Mouse (Mus musculus): Measurements from ENCODE around the gene Sipa1. TPM values are rescaled to one million over a fixed set of nuclear protein-coding genes. Genes with fewer than 3 reads are reported as not detected.
A peak's percentile ranks its signal among the peaks of the same experiment; 100 is the strongest.
"Not testable (repeated sequence)": the region's sequence is repeated elsewhere in the genome, so short reads cannot be mapped to it uniquely, and the experiment has no call there.

The Sipa1 gene
- polyA plus RNA-seq, 1 experiment from 2014 or later: 19.1 TPM

- no peaks in the 10 kb centered on the region for H3K9me3 ChIP-seq (replicated peaks)
- H3K36me3 ChIP-seq: peaks cover 36% of the 10 kb centered on the region
- H3K4me1 ChIP-seq: peaks cover 64% of the 10 kb centered on the region
- peak overlapping the region; percentile 48; the same call in 1 of the 2 replicates for H3K27ac ChIP-seq (replicated peaks)
- H3K4me2 ChIP-seq: peak overlapping the region; percentile 95
- H3K9ac ChIP-seq (replicated peaks): no peak overlapping the region; the same call in 1 of the 2 replicates
- WGBS: 84% methylated on average over 10 of the region's 10 CpGs
- no peak overlapping the region for H3K4me3 ChIP-seq (replicated peaks)
- ATAC-seq (ENCODE audit: low FRiP score): no peak
- no peaks in the 10 kb centered on the region for H3K27me3 ChIP-seq (replicated peaks)
These were observed 29.4 kb upstream of the Sipa1 start for GRCm38 (mm10) chr19:5692913-5693396.

GRCm38 (mm10) chr19:5692086-5692912 is 28.8 kb upstream of the Sipa1 start:
- Histone ChIP-seq H3K4me2 (peak overlapping the region; percentile 95), H3K9me3 (replicated peaks) (no peaks in the 10 kb centered on the region), H3K36me3 (peaks cover 29% of the 10 kb centered on the region), H3K4me3 (replicated peaks) (peak overlapping the region; percentile 86; the same call in 1 of the 2 replicates), H3K9ac (replicated peaks) (peak overlapping the region; percentile 77; the same call in 1 of the 2 replicates), H3K27me3 (replicated peaks) (no peaks in the 10 kb centered on the region), H3K27ac (replicated peaks) (peak overlapping the region; percentile 48), H3K4me1 (peaks cover 71% of the 10 kb centered on the region)
- 66% methylated on average over 10 of the region's 10 CpGs for WGBS
- ATAC-seq (ENCODE audit: low FRiP score): no peak

GRCm38 (mm10) chr19:5691601-5692000 is 28.1 kb upstream of the Sipa1 start:
- peak overlapping the region; percentile 86 for H3K4me3 ChIP-seq (replicated peaks)
- H3K9ac ChIP-seq (replicated peaks): peak overlapping the region; percentile 77; the same call in 1 of the 2 replicates
- H3K4me2 ChIP-seq: peak overlapping the region; percentile 95
- peaks cover 22% of the 10 kb centered on the region for H3K36me3 ChIP-seq
- peak overlapping the region; percentile 48 for H3K27ac ChIP-seq (replicated peaks)
- H3K4me1 ChIP-seq: peaks cover 75% of the 10 kb centered on the region
- ATAC-seq (ENCODE audit: low FRiP score): no peak
- H3K9me3 ChIP-seq (replicated peaks): no peaks in the 10 kb centered on the region
- WGBS: 89% methylated on average over 5 of the region's 5 CpGs
- H3K27me3 ChIP-seq (replicated peaks): no peaks in the 10 kb centered on the region

- Histone ChIP-seq H3K9me3 (replicated peaks) (no peaks in the 10 kb centered on the region), H3K4me2 (peak overlapping the region; percentile 95), H3K36me3 (peaks cover 31% of the 10 kb centered on the region), H3K4me1 (peaks cover 64% of the 10 kb centered on the region), H3K4me3 (replicated peaks) (peak overlapping the region; percentile 86), H3K27ac (replicated peaks) (peak overlapping the region; percentile 91), H3K27me3 (replicated peaks) (no peaks in the 10 kb centered on the region), H3K9ac (replicated peaks) (peak overlapping the region; percentile 77)
- 80% methylated on average over 15 of the region's 15 CpGs for WGBS
- ATAC-seq (ENCODE audit: low FRiP score): no peak
These were observed 26.8 kb upstream of the Sipa1 start for GRCm38 (mm10) chr19:5690343-5690735.

- peak overlapping the region; percentile 95 for H3K4me2 ChIP-seq
- no peaks in the 10 kb centered on the region for H3K9me3 ChIP-seq (replicated peaks)
- peaks cover 37% of the 10 kb centered on the region for H3K36me3 ChIP-seq
- peaks cover 60% of the 10 kb centered on the region for H3K4me1 ChIP-seq
- ATAC-seq (ENCODE audit: low FRiP score): peak; percentile 18; the same call in 1 of the 2 replicates
- peak overlapping the region; percentile 77 for H3K9ac ChIP-seq (replicated peaks)
- WGBS: 11% methylated on average over 42 of the region's 42 CpGs
- peak overlapping the region; percentile 91 for H3K27ac ChIP-seq (replicated peaks)
- no peaks in the 10 kb centered on the region for H3K27me3 ChIP-seq (replicated peaks)
- H3K4me3 ChIP-seq (replicated peaks): peak overlapping the region; percentile 86
These were observed 26.2 kb upstream of the Sipa1 start for GRCm38 (mm10) chr19:5689565-5690342.

GRCm38 (mm10) chr19:5689088-5689428 is 25.6 kb upstream of the Sipa1 start:
- Histone ChIP-seq H3K9me3 (replicated peaks) (no peaks in the 10 kb centered on the region), H3K4me3 (replicated peaks) (peak overlapping the region; percentile 86), H3K9ac (replicated peaks) (peak overlapping the region; percentile 77), H3K4me2 (peak overlapping the region; percentile 95), H3K27me3 (replicated peaks) (no peaks in the 10 kb centered on the region), H3K36me3 (peaks cover 39% of the 10 kb centered on the region), H3K4me1 (peaks cover 60% of the 10 kb centered on the region), H3K27ac (replicated peaks) (peak overlapping the region; percentile 91)
- 1% methylated on average over 7 of the region's 7 CpGs for WGBS
- no peak for ATAC-seq (ENCODE audit: low FRiP score)

GRCm38 (mm10) chr19:5688200-5689087 is 24.9 kb upstream of the Sipa1 start, which contains the start of the genes Map3k11 and Pcnx3:
Gene Map3k11 (plus strand): TSS chr19:5688742.
Gene Pcnx3 (minus strand): TSS chr19:5688908.
- Histone ChIP-seq H3K4me1 (peaks cover 55% of the 10 kb centered on the region), H3K9ac (replicated peaks) (peak within 1 kb of the TSS; percentile 84), H3K9me3 (replicated peaks) (no peaks in the 10 kb centered on the region), H3K27ac (replicated peaks) (peak within 1 kb of the TSS; percentile 91), H3K27me3 (replicated peaks) (no peaks in the 10 kb centered on the region), H3K4me2 (peak within 1 kb of the TSS; percentile 95), H3K4me3 (replicated peaks) (peak within 1 kb of the TSS; percentile 86), H3K36me3 (peaks cover 39% of the 10 kb centered on the region)
- under 1% methylated on average over 69 of the region's 69 CpGs for WGBS
- ATAC-seq (ENCODE audit: low FRiP score): peak; percentile 96

- Histone ChIP-seq H3K27ac (replicated peaks) (peak overlapping the region; percentile 91), H3K36me3 (peaks cover 39% of the 10 kb centered on the region), H3K4me1 (peaks cover 49% of the 10 kb centered on the region), H3K27me3 (replicated peaks) (no peaks in the 10 kb centered on the region), H3K4me2 (peak overlapping the region; percentile 95), H3K9ac (replicated peaks) (peak overlapping the region; percentile 84), H3K4me3 (replicated peaks) (peak overlapping the region; percentile 86), H3K9me3 (replicated peaks) (no peaks in the 10 kb centered on the region)
- ATAC-seq (ENCODE audit: low FRiP score): no peak
- whole genome bisulfite sequencing: 16% methylated on average over 9 of the region's 9 CpGs
These were observed 24.2 kb upstream of the Sipa1 start for GRCm38 (mm10) chr19:5687738-5688137.

GRCm38 (mm10) chr19:5686954-5687353 is 23.4 kb upstream of the Sipa1 start:
- H3K4me3 ChIP-seq (replicated peaks): peak overlapping the region; percentile 86; the same call in 1 of the 2 replicates
- not testable (repeated sequence) for ATAC-seq (ENCODE audit: low FRiP score); H3K9me3 ChIP-seq (replicated peaks); H3K9ac ChIP-seq (replicated peaks); H3K27me3 ChIP-seq (replicated peaks); H3K27ac ChIP-seq (replicated peaks)
- 94% methylated on average over 12 of the region's 12 CpGs for WGBS
- peaks cover 46% of the 10 kb centered on the region for H3K36me3 ChIP-seq
- peak overlapping the region; percentile 95 for H3K4me2 ChIP-seq
- peaks cover 41% of the 10 kb centered on the region for H3K4me1 ChIP-seq

GRCm38 (mm10) chr19:5686437-5686836 is 22.9 kb upstream of the Sipa1 start:
- H3K4me1 ChIP-seq: peaks cover 36% of the 10 kb centered on the region
- peaks cover 51% of the 10 kb centered on the region for H3K36me3 ChIP-seq
- H3K9me3 ChIP-seq (replicated peaks): no peaks in the 10 kb centered on the region
- H3K4me2 ChIP-seq: no peak overlapping the region
- no peak overlapping the region for H3K9ac ChIP-seq (replicated peaks)
- no peak overlapping the region for H3K27ac ChIP-seq (replicated peaks)
- WGBS: 93% methylated on average over 13 of the region's 13 CpGs
- H3K4me3 ChIP-seq (replicated peaks): no peak overlapping the region
- no peaks in the 10 kb centered on the region for H3K27me3 ChIP-seq (replicated peaks)
- ATAC-seq (ENCODE audit: low FRiP score): no peak

- Histone ChIP-seq H3K27me3 (replicated peaks) (no peaks in the 10 kb centered on the region), H3K9ac (replicated peaks) (no peak overlapping the region), H3K9me3 (replicated peaks) (no peaks in the 10 kb centered on the region), H3K4me1 (peaks cover 30% of the 10 kb centered on the region), H3K4me2 (no peak overlapping the region), H3K27ac (replicated peaks) (no peak overlapping the region), H3K4me3 (replicated peaks) (no peak overlapping the region), H3K36me3 (peaks cover 57% of the 10 kb centered on the region)
- WGBS: 95% methylated on average over 11 of the region's 11 CpGs
- ATAC-seq (ENCODE audit: low FRiP score): no peak
These were observed 22.4 kb upstream of the Sipa1 start for GRCm38 (mm10) chr19:5685861-5686260.

Data from neural tube, embryonic 15.5 days (tissue).